Mouse (Mus musculus): ENCODE measurements around the gene Runx1. TPM values are rescaled to one million over a fixed set of nuclear protein-coding genes. Genes with fewer than 3 reads are reported as not detected.

The Runx1 gene
- polyA plus RNA-seq, 1 experiment = 2.0 TPM

DNA sequence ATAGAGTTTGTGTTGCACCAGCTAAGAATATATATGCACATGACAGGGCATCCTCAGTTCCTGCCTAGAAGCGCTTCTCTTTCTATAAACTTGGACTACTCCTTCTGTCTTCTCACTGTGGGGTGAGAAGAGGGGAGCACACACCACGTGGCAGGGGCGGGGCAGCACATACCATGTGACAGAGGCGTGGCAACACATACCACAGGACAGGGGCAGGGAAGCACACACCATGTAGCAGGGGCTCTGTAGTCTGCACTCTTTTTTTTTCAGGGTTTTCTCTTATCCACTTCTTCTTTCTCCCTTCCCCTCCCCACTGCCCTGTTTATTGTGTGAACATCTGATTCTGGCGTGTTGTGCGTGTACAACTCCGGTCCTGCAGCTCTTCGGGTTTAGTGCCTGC, 186.9 kb downstream of the Runx1 start:
- no peak for DNase-seq (ENCODE audit: low read depth, low spot score)
- WGBS = 40% methylated on average over 8 of the region's 8 CpGs

DNA sequence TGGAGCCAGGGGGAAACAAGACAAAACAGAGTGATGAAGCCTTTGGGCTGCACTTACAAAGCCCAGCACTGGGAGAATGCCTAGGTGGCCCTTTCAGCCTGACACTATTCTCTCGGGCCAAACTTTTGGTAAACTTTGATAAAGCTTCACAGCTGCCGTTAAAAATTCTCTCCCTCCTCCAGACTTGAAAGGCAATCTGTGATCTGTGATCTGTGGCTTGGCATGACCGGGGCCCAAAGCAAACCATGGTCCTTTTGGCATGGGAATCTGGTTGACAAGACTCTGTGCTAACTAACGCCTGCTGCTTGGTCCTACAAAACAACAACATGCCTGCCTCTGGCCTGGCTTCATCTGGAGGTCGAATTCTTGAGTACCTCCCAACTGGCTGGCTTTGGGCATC, 188.9 kb downstream of the Runx1 start:
- 59% methylated on average over 5 of the region's 5 CpGs for WGBS
- no peak for DNase-seq (ENCODE audit: low read depth, low spot score)

DNA sequence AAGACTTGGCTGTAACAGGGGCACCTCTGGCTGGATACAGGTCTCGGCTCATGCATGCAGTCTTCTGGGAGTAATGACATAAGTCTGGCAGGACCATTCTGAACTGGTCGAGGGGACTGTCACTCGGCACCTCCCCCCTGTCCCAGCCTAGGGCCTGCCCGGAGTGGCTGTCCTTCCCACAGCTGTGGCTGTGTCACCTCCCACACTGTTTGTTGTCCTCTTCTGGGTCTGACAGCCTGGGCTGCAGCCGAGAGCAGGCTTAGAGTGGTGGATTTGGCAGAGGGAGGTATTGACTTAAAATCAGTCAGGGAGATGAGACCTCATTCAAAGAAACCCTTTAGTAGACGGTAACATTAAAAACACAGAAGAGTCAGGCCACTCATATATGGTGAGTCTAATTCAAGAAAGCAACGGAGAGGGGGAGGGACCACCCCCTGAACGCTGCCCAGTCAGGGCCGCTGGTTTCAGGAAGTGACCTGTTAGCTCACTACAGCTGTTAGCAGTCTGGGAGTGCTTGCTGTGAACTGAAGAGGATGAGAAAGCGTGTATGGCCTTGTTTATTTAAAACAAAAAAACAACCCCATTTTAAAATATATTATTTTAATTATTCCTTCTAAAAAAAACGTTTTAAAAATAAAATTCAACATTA, 193.7 kb downstream of the Runx1 start:
- 18% methylated on average over 11 of the region's 11 CpGs for WGBS
- DNase-seq (ENCODE audit: low read depth, low spot score) = no peak

DNA sequence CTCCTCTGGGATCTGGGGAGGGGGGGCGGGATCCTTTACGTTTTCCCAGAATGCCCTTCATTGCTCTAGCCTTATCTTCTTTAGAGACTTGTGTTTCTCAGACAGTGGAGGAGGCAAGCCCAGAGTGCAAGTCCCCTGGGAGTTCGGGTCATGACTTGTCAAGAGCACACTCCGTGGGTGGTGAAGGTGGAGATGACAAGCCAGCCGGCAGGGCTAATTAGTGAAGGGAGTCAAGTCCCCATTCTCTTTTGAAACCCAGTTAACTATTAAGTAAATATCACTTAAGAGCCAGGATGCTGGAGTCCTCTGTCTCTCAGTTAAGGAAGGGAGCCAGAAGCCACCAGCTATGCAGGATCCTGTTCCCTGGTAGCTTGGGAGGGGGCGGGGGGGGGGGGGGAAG, 194.3 kb downstream of the Runx1 start:
- 14% methylated on average over 6 of the region's 6 CpGs for WGBS
- DNase-seq (ENCODE audit: low read depth, low spot score) = no peak

DNA sequence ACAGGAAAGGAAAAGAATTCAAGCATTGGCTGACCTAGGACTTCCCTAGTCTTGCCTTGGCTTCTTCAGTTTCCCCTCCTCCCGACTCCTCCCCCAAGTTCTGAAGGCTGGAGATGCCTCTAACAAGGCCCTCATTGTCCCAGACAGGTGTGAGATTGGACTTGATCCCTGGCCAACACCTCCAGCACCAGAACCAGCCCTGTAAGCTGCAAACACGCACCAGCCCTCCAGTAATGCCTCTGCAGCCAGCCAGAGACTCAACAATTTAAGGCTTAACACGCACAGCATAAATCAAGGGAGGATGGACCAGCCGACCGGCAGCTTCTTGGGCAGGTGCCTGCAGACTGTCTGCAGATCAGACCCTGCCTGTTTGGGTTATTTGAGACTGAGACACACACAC, 195.0 kb downstream of the Runx1 start:
- no peak for DNase-seq (ENCODE audit: low read depth, low spot score)
- 17% methylated on average over 5 of the region's 5 CpGs for WGBS

DNA sequence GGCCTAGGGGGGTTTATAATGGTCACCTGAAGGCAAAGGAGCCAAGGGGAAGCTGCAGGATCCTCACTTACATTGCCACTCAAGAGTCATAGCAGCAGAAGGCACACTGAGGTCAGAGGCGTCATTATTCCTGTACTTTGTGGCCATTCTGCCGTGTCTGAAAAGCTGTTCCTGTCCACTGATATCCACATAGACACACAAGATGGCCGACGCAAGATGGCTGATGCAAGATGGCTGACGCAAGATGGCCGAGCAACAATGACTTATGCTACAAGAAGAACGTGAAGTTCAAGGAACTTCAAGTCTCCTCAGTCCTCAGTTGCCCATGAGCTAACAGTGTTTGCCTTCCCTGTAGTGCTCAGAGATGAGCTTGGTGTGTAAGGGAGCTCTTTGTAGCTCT, 196.1 kb downstream of the Runx1 start:
- WGBS = 96% methylated on average over 7 of the region's 7 CpGs
- DNase-seq (ENCODE audit: low read depth, low spot score) = no peak

DNA sequence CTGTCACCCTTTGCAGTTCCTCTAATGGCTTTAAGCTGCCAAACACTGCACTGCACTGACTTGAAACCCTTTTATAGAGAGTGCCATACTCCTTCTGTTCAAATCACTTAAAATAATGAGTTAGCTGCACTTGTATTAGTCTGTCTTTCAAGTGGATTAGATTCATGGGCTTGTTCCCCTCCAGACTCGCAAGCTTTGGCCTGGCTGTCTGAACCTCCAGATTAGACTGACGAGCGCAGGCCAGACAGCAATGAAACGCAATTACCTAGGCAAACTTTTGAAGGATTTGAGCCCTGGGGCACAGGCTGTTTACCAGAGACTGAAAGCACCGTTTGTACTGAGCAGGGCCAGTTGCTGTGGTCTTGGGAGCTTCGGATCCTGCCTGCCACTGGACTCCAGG, 198.7 kb downstream of the Runx1 start:
- DNase-seq (ENCODE audit: low read depth, low spot score) = no peak
- WGBS = 79% methylated on average over 6 of the region's 6 CpGs

DNA sequence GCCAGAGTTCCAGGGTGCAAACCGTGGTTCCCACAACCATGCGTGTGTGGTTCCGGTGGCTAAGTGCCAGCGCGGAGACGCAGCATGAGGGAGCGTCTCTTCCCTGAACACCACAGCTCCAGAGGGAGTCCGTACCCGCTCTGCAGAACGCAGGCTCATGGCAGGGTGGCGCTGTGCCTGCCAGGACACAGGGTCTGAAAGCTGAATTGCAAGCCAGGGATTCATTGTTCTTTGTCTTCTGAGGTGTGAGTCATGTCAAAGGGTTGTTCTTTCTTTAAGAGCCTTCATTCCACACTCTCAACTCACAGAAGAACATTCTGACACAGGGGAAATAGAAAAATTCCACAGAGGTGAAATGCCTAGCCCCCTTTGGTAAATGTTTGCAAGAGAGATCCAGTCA, 202.0 kb downstream of the Runx1 start:
- no peak for DNase-seq (ENCODE audit: low read depth, low spot score)
- WGBS = 90% methylated on average over 11 of the region's 11 CpGs

DNA sequence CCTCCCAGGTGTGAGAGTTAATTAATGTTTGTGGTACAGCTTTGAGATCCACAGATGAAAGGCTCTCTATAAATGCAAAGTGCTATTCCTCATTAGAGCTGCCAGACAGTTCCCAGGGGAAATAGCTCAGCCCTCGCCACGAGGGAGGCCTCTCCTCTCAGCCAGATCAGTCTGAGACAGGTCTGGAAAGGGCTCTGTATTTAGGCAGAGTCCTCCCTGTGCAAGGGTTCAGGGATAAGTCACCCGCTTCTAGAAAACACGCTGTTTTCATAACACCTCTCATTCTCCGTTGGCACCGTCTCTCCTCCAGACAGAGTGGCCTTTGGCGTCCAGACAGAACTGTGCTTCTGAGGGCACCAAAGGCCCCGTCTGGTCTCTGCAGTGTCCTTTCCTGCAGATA, 204.1 kb downstream of the Runx1 start:
- 83% methylated on average over 8 of the region's 8 CpGs for WGBS
- DNase-seq (ENCODE audit: low read depth, low spot score) = no peak

DNA sequence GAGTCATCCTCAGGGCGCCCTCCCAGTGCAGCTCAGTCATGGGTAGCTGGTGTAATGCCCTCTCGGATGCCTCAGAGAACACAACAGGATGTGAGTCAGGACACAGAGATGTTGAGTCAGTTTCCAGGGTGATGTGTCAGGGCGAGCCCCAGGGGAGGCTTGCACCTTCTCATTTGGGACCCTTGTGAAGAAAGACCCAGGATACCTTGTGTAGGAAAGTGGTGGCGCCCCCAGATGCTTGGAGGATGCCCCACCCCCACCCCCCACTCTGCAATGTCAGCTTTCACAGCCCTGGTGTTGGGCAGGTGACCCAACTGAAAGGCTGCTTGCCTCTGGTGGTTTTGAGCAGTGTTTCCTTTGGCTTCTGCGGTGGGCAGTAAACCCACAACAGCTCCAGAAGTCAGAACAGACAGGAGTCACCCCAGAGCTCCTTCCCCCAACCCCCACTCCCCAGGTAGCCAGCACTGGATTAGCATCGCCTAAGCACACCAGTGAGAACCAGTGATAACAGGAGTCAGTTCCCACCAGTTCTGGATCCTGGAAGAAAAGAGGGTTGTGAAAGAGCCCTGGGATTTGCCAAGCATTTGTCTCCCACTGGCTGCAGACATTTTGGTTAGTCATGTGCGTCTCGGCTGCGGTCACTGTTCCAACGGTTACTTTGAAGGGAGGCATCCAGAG, 205.0 kb downstream of the Runx1 start:
- DNase-seq (ENCODE audit: low read depth, low spot score) = no peak
- WGBS = 80% methylated on average over 10 of the region's 10 CpGs

DNA sequence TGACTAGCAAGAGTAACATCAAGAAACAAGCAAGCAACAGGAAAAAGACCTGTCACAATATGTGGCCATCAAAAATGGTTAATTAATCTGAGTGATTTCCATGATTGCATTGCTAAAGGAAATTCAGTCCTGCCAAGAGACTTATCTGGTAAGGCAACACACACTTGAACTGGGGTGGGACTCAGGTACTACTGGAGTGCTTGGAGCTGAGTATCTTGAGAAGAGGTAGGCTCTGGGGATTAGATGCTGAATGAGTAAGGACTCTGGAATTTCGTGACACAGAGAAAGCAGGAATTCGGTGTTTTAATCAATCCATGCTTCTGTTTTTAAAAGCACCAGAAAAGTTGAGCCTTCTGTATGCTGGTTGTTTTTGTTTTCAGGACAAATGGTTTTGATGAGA, 209.1 kb downstream of the Runx1 start:
- 88% methylated on average over 2 of the region's 2 CpGs for WGBS

DNA sequence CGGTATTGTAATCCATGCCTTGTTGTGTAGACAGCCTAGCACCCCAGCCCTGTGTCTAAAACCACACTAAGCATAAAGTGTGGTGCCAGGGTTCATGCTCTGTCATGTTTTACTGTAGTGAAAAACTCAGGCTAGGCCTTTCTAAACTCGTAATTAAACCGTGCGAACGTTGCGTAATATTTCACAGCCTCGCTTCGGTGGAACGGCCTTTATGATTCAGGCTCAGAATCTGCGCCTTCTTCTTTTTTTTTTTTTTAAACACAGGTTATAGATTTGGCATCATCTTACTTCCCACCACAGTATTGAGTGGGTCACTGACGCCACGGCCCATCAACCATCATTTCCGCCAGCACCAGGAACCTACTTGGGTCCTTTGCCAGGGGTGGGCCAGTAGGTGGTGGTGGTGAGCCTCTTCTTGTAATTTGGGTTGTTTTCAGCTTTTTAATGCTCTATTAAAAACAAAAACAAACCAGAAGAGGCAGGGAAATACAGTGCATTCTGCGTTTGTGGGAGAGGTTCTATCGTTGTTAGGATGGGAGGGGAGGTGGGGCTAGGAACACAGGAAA, 210.6 kb downstream of the Runx1 start:
- DNase-seq (ENCODE audit: low read depth, low spot score) = no peak
- WGBS = 41% methylated on average over 15 of the region's 15 CpGs

More for the DNA sequence above, 209.1 kb downstream of the Runx1 start:
- no peak for DNase-seq (ENCODE audit: low read depth, low spot score)

DNA sequence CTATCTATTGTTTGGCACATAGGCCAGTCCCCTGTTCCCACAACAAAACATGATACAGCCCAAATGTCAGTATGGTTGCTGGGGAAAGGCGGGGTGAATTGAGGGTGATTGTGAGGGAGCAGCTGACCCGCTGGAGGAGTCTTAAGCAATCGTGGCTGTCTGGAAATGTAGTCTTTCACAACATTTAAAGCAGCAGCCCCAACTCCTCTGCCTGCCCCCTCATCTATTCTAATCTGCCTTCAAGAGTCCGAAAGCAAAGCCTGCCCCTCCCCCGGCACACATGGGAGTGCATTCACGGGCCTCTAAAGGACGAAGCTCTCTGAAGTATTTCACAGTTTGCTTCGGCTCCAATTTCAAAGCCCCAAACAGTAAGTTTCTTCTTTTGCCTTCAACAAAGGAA, 213.4 kb downstream of the Runx1 start:
- 64% methylated on average over 8 of the region's 8 CpGs for WGBS

DNA sequence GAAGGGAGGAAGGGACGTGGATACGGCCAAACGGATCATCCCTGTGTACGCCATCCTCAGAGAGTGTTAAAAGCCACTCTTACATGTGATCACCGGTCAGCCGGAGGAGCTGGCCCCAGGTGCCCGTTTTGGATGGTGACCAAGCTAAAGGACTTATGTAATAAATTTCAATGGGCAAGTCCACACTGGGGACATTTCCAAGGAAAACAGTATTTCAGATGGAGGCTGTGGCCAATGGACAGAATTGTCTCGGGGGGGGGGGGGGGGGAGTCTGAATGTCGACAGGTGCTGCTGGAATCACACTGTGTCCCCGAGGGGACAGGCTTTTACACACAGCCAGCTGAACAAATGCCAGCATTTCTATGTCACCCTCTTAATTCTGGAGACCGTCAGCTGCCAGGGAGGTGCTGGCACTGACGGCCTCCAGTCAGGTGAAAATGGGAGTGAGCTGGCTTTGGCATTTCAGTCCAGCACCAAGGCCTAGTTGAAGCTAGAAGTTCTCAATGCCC, 214.3 kb downstream of the Runx1 start:
- 35% methylated on average over 12 of the region's 12 CpGs for WGBS
- DNase-seq (ENCODE audit: low read depth, low spot score) = no peak

More for the DNA sequence above, 213.4 kb downstream of the Runx1 start:
- no peak for DNase-seq (ENCODE audit: low read depth, low spot score)

DNA sequence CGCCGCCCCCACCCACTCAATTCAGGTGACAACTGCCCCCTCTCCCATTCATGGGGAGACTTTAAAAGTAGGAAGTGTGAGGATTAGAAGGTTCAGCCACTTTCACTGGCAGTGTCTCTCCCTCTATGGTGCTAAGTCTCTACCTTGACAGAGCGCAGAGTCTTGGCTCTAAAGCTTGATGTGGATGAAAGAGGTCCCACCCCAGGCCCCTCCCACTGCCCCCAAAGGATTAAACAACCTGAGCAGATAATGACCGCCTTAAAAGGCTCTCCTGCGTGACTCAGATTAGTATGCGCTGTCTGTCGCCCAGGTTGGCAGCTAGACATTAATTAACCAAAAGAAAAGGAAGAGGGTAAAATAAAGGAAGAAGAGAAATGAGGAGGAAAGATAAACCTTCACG, 215.5 kb downstream of the Runx1 start:
- DNase-seq (ENCODE audit: low read depth, low spot score) = no peak
- 37% methylated on average over 8 of the region's 8 CpGs for WGBS

DNA sequence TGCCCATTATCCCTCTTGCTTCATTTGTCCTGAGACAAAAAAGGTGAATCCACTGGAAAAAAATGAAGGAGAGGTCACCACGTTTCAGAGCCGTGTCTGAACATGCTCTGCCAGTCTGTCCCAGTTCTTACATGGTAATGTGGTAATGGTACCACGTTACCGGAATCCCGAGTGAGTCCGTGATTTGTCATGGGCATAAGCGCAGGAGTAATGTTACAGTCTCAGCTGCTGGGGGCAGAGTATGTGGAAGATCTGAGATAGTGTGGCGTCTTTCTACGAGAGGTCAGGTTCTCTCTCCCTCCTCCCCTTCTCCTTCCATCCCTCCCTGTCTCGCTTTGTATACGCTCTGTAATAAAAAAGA, 216.3 kb downstream of the Runx1 start:
- DNase-seq (ENCODE audit: low read depth, low spot score) = no peak
- WGBS = 37% methylated on average over 11 of the region's 11 CpGs

DNA sequence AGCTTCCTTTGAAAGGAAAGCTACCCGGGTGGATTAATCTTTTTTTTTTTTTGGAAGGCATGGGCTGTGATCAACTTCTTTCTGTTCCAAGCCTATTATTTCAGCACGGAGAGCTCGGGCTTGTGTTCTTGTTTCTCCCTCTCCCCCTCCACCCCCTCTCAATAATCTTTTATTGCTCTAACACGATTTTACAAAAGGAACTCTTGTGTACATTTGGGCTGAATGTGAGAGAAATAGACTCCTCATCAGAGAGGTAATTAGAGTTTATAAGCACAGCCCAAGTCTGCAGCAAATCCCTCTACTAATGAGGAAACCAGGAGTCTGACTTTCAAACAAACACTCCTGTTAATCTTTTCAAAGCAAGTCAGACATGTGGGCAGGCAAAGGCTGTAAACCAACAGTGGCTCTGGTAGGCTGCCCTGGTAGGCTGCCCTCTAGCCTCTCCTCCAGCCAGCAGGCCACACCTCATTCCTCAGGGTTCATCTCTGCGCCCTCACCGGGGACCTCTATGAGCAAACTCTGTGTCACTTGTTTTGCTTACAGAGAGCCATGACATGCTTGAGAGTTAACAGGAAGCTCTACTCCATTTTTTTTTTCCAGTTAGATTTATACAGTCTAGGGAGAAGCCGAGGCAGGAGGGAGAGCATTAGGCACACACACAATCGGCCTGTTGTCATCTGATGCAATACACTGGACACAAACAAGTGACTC, 216.8 kb downstream of the Runx1 start:
- 11% methylated on average over 8 of the region's 8 CpGs for WGBS
- DNase-seq (ENCODE audit: low read depth, low spot score) = no peak

DNA sequence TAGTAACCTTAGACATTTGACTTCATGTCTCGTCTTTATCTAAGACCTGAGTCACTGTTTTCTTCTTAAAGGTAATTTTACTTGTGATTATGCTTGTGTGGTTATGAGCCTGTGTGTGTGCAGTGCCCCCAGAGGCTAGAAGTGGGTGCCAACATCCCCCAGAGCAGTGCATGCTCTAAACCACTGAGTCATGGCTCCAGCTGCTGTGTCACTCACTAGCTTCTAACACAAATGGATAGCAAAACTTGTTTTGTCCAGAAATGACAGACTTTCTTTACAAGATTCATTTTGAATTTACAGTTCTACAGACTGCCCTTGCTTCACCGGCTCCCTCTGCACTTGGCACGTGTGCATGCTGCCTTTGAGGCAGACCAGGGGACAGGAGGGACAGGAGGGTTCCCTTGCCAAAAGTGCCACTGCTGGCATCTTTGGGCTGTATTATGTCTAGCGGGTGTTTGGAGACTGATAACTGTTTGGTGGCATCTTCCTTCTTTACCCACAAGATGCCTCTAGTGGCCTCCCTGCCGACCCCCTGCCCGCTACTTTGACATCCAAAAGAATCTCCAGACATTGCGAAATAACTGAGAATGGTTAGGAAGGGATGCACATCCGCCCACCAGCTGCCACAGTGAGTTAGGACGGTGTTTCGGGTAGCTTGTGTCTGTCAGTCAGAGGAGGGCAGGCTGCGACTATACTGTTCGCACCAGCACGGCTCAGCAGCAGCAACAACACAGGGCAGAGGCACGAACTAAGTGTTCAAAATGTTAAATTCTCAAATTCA, 217.6 kb downstream of the Runx1 start:
- WGBS = 48% methylated on average over 14 of the region's 14 CpGs
- no peak for DNase-seq (ENCODE audit: low read depth, low spot score)

DNA sequence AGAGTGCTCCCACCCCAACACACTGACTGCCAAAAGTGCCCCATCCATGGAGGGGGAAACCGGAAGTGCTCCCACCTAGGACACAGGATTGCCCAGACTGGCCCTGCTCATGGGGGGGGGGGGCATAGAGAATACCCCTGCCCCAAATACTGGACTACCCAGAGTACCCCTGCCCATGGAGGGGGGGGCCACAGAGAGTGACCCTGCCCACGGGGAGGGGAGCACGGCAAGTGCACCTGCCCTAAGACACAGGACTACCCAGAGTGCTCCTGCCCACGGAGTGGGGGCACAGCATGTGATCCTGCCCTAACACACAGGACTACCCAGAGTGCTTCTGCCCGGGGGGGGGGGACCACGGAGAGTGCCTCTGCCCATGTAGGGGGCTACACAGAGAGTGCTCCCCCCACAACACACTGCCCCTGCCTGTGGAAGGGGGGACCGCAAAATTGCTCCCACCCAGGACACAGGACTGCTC, 219.4 kb downstream of the Runx1 start:
- WGBS = 88% methylated on average over 7 of the region's 7 CpGs
- no peak for DNase-seq (ENCODE audit: low read depth, low spot score)

Data from large intestine, adult 2 months (tissue).